Mouse (Mus musculus) limb, embryonic 15.5 days (tissue): ENCODE results near the gene Neurod2. TPM values are rescaled to one million over a fixed set of nuclear protein-coding genes. Genes with fewer than 3 reads are reported as not detected.
A peak's percentile ranks its signal among the peaks of the same experiment; 100 is the strongest.

Experiments
- ATAC-seq: fragments of 200-750 bp; cut with Nextera tagmentation; 2 replicates; pipeline ENCODE4 v1.8.0; 2017; ENCODE audit warnings: low read depth, moderate TSS enrichment; ENCODE audit not compliant: insufficient number of reproducible peaks, low FRiP score, low TSS enrichment
- H3K27ac ChIP-seq: fragments of 300-500 bp; sonication (generic); 2 replicates; pipeline ENCODE4 v1.5.1; 2015; ENCODE audit warnings: moderate library complexity, mild to moderate bottlenecking, inconsistent platforms
- H3K27me3 ChIP-seq: fragments of 300-500 bp; sonication (generic); 2 replicates; pipeline ENCODE4 v1.6.1; 2015; ENCODE audit warnings: inconsistent platforms
- H3K36me3 ChIP-seq: fragments of 300-500 bp; sonication (generic); 2 replicates; pipeline ENCODE4 v1.6.1; 2015; ENCODE audit warnings: inconsistent platforms
- H3K4me1 ChIP-seq: fragments of 300-500 bp; sonication (generic); 2 replicates; pipeline ENCODE4 v1.6.1; 2015; ENCODE audit warnings: inconsistent platforms
- H3K4me2 ChIP-seq: fragments of 300-500 bp; sonication (generic); 2 replicates; pipeline ENCODE4 v1.6.1; 2015; ENCODE audit warnings: mild to moderate bottlenecking, inconsistent platforms
- H3K4me3 ChIP-seq: fragments of 300-500 bp; sonication (generic); 2 replicates; pipeline ENCODE4 v1.5.1; 2015; ENCODE audit warnings: mild to moderate bottlenecking, inconsistent platforms
- H3K9ac ChIP-seq: fragments of 300-500 bp; sonication (generic); 2 replicates; pipeline ENCODE4 v1.6.1; 2015; ENCODE audit warnings: inconsistent platforms
- H3K9me3 ChIP-seq: fragments of 300-500 bp; sonication (generic); 2 replicates; pipeline ENCODE4 v1.6.1; 2016; ENCODE audit warnings: inconsistent platforms
- WGBS: fragments of 180-500 bp; shearing (Covaris S2); methylation state at CpG from one replicate; pipeline ENCODE4 v1.1.7; 2015; 5-methylcytosine and 5-hydroxymethylcytosine counted together
- polyA plus RNA-seq: library from polyadenylated mRNA; unstranded; fragments of >200 nt; fragmentation: Nextera tagmentation; extraction: Ambion mirVana; gene quantifications from 2 replicates; pipeline ENCODE4 v1.2.1, GENCODE M21; 2015

The Neurod2 gene
- polyA plus RNA-seq = not detected in 2 replicates

DNA sequence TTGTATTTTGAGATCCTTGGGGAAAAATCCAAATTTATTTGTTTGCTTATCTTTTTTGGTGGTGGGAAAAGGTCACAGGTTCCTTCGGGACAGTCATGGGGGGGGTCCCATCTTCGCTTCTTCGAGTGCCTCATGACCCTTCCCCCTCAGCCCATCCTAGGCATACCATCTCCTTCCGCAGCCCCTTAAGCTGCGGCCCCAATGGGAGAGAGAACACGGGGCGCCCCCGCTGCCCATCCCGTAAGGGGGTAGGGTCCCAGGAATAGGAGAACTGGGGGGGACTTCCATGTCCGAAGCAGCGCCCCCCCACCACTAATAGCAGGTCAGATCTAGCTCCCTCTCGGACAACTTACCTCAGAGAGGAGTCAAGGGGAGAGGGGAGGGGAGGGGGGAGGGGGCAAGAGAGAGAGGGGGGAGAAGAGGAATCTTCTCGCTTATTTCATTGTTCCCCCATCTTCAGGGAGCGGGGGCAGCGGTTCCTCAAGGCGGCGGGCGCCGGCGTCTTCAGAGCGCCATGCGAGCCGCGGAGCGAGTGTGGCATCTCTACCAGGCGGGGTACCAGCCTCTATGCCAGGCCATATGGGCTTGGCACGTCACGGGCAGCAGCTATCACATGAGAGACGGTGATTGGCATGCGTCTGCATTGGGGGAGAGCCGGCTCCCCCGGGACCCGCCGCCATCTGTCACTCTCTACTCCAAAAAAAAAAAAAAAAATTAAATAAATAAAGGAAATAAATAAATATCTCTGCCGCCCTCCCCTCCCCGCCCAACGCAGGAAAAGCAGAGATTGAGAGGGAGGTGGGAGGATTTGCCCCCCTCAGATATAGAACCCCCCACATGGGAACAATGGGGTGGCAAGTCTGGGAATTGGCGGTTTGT lies at the start of gene Neurod2:
Gene Neurod2, minus strand, starts transcription at position 568 of the 879 bp plus-strand sequence.
- no peak within 1 kb of the TSS for H3K9ac ChIP-seq
- no peak for ATAC-seq
- H3K4me3 ChIP-seq = peak within 1 kb of the TSS; percentile 20
- H3K4me2 ChIP-seq = peak within 1 kb of the TSS; percentile 36
- peaks cover 27% of the 10 kb centered on the region for H3K4me1 ChIP-seq
- H3K36me3 ChIP-seq = no peaks in the 10 kb centered on the region
- H3K27me3 ChIP-seq = peaks cover 100% of the 10 kb centered on the region
- 4% methylated on average over 38 of the region's 38 CpGs for WGBS
- no peaks in the 10 kb centered on the region for H3K9me3 ChIP-seq
- H3K27ac ChIP-seq = no peak within 1 kb of the TSS

GRCm38 (mm10) chr11:98377787-98378186 lies 48.3 kb upstream of the Neurod2 start:
- ATAC-seq = no peak
- no peaks in the 10 kb centered on the region for H3K9me3 ChIP-seq
- H3K4me1 ChIP-seq = no peaks in the 10 kb centered on the region
- H3K27me3 ChIP-seq = no peaks in the 10 kb centered on the region
- H3K4me2 ChIP-seq = no peak overlapping the region
- no peak overlapping the region for H3K27ac ChIP-seq
- H3K9ac ChIP-seq = no peak overlapping the region
- no peak overlapping the region for H3K4me3 ChIP-seq
- H3K36me3 ChIP-seq = peaks cover 84% of the 10 kb centered on the region
- WGBS = 74% methylated on average over 11 of the region's 11 CpGs

DNA sequence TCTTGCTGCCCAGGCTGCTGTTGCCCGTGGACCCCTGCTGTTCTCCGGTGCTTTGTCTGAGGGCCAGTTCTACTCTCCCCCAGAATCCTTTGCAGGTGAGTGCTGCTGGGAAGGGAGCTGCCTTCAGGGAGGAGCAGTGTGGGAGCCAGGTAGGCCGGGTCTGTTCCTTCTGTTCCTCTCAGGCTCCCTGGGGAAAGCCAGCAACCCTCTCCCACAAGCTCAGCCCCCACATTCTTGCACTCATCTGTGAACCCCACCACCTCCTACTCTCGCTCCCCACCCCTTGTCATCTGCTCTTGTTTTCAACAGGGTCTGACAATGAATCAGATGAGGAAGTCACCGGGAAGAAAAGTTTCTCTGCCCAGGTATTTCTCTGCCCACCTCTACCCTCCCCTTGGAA lies 47.3 kb upstream of the Neurod2 start:
- H3K4me2 ChIP-seq = no peak overlapping the region
- no peaks in the 10 kb centered on the region for H3K4me1 ChIP-seq
- no peak overlapping the region for H3K9ac ChIP-seq
- no peak for ATAC-seq
- H3K36me3 ChIP-seq = peaks cover 83% of the 10 kb centered on the region
- no peaks in the 10 kb centered on the region for H3K27me3 ChIP-seq
- no peak overlapping the region for H3K27ac ChIP-seq
- no peak overlapping the region for H3K4me3 ChIP-seq
- H3K9me3 ChIP-seq = no peaks in the 10 kb centered on the region
- 74% methylated on average over 5 of the region's 5 CpGs for WGBS

DNA sequence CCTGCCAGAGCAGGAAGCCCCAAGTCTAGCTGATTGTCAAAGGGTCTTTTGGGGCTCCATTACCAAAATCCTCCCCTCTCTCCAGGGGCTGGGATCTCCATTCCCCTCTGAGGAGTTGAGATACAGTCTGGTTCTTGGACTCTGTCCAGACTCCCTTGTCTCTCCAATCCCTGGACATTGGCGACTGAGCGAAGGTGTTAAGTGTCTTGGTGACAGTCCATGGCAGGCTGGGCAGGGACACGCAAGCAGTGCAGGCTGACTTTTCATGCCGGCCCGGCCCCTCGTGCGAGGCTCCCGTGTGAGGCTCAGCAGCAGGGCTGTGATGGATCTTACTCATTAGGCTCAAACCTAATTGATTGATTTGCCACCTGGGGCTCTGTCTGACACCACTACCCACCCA lies 44.8 kb upstream of the Neurod2 start:
- WGBS = 84% methylated on average over 8 of the region's 8 CpGs
- H3K4me1 ChIP-seq = 0 out of 2 replicates have a peak, but pooled peaks cover 6% of the 10 kb centered on the region
- ATAC-seq = no peak
- no peaks in the 10 kb centered on the region for H3K9me3 ChIP-seq
- H3K27ac ChIP-seq = no peak overlapping the region
- no peaks in the 10 kb centered on the region for H3K27me3 ChIP-seq
- no peak overlapping the region for H3K9ac ChIP-seq
- H3K4me2 ChIP-seq = no peak overlapping the region
- H3K4me3 ChIP-seq = no peak overlapping the region
- peaks cover 62% of the 10 kb centered on the region for H3K36me3 ChIP-seq

- H3K27ac ChIP-seq = no peak overlapping the region
- peaks cover 52% of the 10 kb centered on the region for H3K36me3 ChIP-seq
- no peak overlapping the region for H3K4me2 ChIP-seq
- WGBS = 92% methylated on average over 6 of the region's 6 CpGs
- H3K9ac ChIP-seq = no peak overlapping the region
- no peak overlapping the region for H3K4me3 ChIP-seq
- no peak for ATAC-seq
- 0 out of 2 replicates have a peak, but pooled peaks cover 6% of the 10 kb centered on the region for H3K4me1 ChIP-seq
- no peaks in the 10 kb centered on the region for H3K27me3 ChIP-seq
- no peaks in the 10 kb centered on the region for H3K9me3 ChIP-seq
Measured at GRCm38 (mm10) chr11:98373244-98373643, 43.8 kb upstream of the Neurod2 start.

DNA sequence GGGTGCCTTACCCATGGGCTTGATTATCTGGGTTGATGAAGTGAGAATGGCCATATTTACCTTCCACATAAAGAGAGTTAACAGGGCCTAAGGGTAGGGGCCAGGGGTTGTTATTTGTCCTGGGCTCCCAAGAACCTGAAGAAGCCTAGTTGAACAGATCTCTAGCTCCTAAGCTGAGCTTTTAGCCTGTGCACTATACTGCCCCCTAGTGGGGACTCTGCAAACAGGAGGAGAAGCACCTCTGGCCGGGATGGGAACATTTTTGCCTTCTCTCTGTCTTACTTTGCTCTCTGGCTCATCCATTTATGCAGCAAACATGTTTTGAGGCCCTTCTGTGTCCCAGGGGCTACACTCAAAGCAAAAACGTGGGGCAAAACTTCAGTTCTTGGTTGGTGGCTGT lies 43.0 kb upstream of the Neurod2 start:
- H3K36me3 ChIP-seq = peaks cover 43% of the 10 kb centered on the region
- ATAC-seq = no peak
- H3K4me3 ChIP-seq = no peak overlapping the region
- H3K27ac ChIP-seq = no peak overlapping the region
- WGBS = 6% methylated on average over 2 of the region's 2 CpGs
- H3K9me3 ChIP-seq = no peaks in the 10 kb centered on the region
- no peak overlapping the region for H3K4me2 ChIP-seq
- no peaks in the 10 kb centered on the region for H3K27me3 ChIP-seq
- 0 out of 2 replicates have a peak, but pooled peaks cover 6% of the 10 kb centered on the region for H3K4me1 ChIP-seq
- H3K9ac ChIP-seq = no peak overlapping the region

GRCm38 (mm10) chr11:98371556-98372240 lies 42.2 kb upstream of the Neurod2 start:
- Histone ChIP-seq H3K9ac (no peak overlapping the region), H3K27ac (no peak overlapping the region), H3K9me3 (no peaks in the 10 kb centered on the region), H3K36me3 (peaks cover 36% of the 10 kb centered on the region), H3K4me1 (0 out of 2 replicates have a peak, but pooled peaks cover 6% of the 10 kb centered on the region), H3K27me3 (no peaks in the 10 kb centered on the region), H3K4me2 (no peak overlapping the region), H3K4me3 (no peak overlapping the region)
- ATAC-seq = no peak
- WGBS = 62% methylated on average over 10 of the region's 10 CpGs

- 77% methylated on average over 2 of the region's 2 CpGs for WGBS
- H3K36me3 ChIP-seq = peaks cover 25% of the 10 kb centered on the region
- H3K4me1 ChIP-seq = 0 out of 2 replicates have a peak, but pooled peaks cover 6% of the 10 kb centered on the region
- H3K27ac ChIP-seq = no peak overlapping the region
- no peaks in the 10 kb centered on the region for H3K9me3 ChIP-seq
- H3K27me3 ChIP-seq = no peaks in the 10 kb centered on the region
- H3K4me2 ChIP-seq = no peak overlapping the region
- no peak overlapping the region for H3K9ac ChIP-seq
- no peak for ATAC-seq
- no peak overlapping the region for H3K4me3 ChIP-seq
Measured at GRCm38 (mm10) chr11:98370588-98370987, 41.1 kb upstream of the Neurod2 start.

DNA sequence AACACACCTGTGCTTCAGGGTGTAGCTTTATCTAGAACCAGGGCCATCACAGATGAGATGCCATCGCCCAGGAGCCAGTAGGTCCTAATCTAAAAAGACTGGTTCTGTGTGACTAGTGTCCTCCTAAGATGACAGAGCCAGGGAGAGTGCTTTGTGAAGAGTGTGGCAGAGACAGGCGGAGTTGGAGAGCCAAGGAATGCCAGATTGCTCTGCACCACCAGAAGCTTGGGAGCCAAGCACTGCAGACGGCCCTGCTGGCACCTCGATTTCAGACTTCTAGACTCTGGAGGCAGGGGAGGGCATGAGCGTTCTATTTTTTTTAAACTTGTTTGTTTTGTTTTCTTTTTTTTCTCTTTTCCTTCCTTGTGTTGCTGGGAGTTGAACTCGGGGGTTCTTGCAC lies 39.9 kb upstream of the Neurod2 start:
- Histone ChIP-seq H3K9ac (no peak overlapping the region), H3K27me3 (no peaks in the 10 kb centered on the region), H3K4me1 (0 out of 2 replicates have a peak, but pooled peaks cover 6% of the 10 kb centered on the region), H3K4me3 (no peak overlapping the region), H3K36me3 (peaks cover 12% of the 10 kb centered on the region), H3K4me2 (no peak overlapping the region), H3K27ac (no peak overlapping the region), H3K9me3 (no peaks in the 10 kb centered on the region)
- WGBS = 80% methylated on average over 6 of the region's 6 CpGs
- no peak for ATAC-seq

DNA sequence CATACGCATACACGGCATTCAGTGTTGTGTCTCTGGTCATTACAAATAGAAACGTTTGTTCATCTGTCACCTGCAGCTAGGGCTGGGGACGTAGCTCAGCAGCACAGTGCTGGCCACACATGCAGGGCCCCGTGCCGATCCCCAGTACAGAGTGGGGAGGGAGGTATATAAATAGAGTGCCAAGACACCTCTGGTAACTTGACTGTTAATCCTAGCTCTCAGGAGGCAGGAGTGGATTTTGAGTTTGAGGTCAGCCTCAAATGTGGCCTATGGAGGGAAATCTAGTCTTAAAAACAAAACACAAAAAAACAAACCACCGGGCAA lies 38.4 kb upstream of the Neurod2 start:
- no peak overlapping the region for H3K27ac ChIP-seq
- ATAC-seq = no peak

GRCm38 (mm10) chr11:98367171-98367862 lies 37.9 kb upstream of the Neurod2 start:
- 75% methylated on average over 10 of the region's 10 CpGs for WGBS
- H3K4me3 ChIP-seq = no peak overlapping the region
- no peaks in the 10 kb centered on the region for H3K36me3 ChIP-seq
- ATAC-seq = no peak
- no peak overlapping the region for H3K9ac ChIP-seq
- H3K9me3 ChIP-seq = no peaks in the 10 kb centered on the region
- 0 out of 2 replicates have a peak, but pooled peaks cover 11% of the 10 kb centered on the region for H3K4me1 ChIP-seq
- H3K27me3 ChIP-seq = no peaks in the 10 kb centered on the region
- H3K27ac ChIP-seq = no peak overlapping the region
- no peak overlapping the region for H3K4me2 ChIP-seq

More for the DNA sequence above, 38.4 kb upstream of the Neurod2 start:
- H3K9me3 ChIP-seq = no peaks in the 10 kb centered on the region
- no peak overlapping the region for H3K4me3 ChIP-seq
- no peak overlapping the region for H3K9ac ChIP-seq
- H3K4me1 ChIP-seq = 0 out of 2 replicates have a peak, but pooled peaks cover 11% of the 10 kb centered on the region
- 86% methylated on average over 7 of the region's 7 CpGs for WGBS
- no peaks in the 10 kb centered on the region for H3K27me3 ChIP-seq
- no peak overlapping the region for H3K4me2 ChIP-seq
- H3K36me3 ChIP-seq = no peaks in the 10 kb centered on the region
